Mouse (Mus musculus): ENCODE measurements at regions not wholly inside any gene's neighbourhood (a gene's known extent, or its start where the extent isn't known, plus 50 kb on each side); places are given as distances from the start of the nearest gene placed in this dataset.
"Not testable (repeated sequence)": the region's sequence is repeated elsewhere in the genome, so short reads cannot be mapped to it uniquely, and the experiment has no call there.

DNA sequence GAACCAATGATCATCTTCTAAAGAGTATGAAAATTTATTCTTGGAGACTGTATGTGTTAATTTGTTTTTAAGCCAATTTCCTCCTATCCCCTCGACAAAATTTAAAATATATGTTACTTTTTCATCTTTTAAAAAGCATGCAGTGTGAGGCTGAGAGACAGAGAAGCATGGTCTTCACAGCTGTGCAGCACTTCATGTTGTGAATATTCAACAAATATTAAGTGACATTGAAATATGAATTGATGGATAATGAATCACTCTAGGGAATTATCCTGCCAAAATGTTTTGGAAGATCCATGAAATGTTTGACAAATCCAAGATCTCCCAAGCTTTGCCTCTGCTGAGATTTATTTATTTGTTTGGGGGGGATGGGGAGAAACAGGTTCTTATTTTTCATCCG, 233.9 kb upstream of the Gm11146 start:
- no peak for DNase-seq

DNA sequence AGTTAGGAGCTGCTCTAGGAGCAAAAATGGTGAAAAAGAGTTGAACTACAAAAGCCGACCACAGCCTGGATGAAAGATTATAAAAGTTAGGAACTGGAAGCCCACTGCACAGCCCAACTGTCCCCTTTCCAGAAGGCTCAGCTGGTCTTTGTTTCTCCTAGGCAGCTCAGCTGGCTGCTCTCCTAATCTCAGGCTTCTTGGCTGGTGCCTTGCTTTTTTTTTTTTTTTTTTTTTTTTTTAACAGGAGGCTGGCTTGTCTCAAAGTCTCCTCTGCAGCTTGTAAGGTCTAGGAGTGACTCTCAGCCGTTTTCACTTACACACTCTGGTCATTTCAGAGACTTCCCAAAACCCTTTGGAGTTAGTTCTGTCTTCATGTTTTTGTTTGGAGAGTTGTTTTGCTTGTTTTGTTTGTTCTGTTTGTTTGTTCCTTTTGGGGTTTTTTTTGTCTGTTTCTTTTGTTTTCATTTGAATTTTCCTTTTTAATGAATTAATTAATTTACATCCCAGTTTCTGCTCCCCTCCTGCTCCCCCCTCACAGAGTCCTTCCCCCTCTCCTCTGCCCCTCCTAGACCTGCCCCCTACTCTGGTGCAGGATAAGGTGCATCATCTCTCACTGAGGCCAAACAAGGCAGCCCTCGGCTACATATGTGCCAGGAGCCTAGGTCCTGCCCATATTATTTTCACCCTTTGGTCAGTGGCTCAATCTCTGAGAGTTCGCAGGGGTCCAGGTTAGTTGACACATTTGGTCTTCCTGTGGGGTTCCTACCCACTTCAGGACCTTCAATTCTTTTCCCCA, 225.6 kb upstream of the Gm11146 start:
- no peak for DNase-seq

DNA sequence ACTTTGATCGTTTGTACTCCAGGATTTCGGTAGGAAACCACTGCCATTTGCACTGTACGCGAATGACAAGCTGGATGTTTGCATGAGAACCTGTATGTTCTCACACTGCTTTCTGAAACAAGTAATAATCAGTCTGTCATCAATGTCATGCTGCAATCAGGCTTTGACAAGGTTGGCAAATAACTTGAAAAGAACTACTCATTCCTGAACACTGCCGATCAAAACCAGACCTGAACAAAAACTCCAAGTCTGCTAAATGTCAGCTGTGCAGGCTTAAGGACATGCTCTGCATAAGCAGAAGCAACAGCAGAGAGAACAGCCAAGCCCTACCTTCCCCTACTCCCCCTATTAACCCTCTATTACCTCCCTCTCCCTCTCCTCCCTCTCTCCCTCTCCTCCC, 197.8 kb upstream of the Gm11146 start:
- DNase-seq = no peak

DNA sequence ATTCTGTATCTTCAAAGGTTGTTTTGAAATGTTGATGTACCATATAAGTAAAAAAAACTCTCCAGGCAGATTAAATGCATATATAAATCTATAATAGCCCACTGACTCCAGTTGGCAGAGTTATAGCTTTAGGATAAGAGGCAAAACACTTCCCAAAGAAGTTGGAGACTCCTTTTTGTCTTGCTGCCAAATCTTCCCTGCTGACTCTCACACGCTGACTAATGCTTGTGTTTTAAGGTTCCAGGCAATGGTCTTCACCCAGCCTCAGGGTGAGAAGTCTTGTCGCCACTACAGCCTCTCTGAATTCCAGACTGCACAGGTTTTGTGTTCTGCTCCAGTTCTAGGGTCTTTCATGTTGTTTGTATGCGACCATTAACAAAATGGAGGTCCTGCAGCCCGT, 195.0 kb upstream of the Gm11146 start:
- no peak for DNase-seq

DNA sequence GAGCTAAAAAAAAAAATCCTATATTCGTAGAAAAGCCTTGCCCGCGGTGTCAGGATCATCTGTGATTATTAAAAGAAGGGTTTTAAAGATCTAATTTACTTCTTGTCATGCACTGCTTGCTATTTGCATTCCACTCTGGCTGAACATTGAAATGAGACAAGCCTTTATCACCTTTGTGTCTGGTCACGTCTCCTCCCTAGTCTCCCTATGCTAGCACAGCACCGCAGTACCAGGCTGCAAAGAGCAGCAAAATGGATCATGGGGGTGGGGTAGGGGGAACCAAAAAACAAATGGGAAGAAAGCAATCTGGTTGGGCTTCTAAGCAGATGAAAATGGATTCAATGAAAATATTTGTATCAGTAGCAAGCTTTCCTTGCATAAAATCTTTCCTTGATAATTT, 187.8 kb upstream of the Gm11146 start:
- no peak for DNase-seq

DNA sequence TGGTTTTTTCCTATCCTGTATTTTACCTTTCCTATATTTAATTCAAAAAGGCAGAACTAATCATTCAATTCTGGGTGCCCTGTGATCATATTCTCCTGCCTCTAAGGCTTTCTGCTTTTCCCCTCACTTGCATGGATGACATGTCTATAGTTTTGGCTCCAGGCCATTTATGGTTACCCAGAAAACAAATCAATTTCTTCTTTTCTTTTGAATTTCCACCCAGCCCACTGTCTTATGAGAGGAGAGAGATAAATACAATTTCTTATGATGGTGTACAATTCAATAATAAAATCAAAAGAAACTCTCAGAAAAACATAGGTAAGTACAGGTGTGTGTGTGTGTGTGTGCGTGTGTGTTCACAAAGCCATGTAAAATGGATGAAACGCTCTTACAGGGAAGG, 187.3 kb upstream of the Gm11146 start:
- DNase-seq = no peak

DNA sequence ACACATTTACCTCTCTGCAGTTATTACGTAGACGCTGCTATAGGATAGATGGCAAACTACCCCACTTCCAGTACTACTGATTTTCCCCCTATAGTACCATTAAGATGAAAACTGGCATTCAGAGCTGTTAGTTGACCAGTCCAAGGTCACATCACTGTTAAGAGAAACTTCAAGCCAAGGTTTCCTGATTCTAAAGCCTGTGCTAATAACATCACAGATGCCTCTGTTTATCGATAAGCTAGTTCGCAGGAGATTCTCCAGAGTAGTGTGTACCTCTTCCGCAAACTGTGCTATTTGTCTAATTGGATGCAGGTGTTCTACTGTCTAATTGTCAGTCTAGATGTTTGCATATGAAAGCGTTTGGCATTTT, 186.9 kb upstream of the Gm11146 start:
- no peak for DNase-seq

DNA sequence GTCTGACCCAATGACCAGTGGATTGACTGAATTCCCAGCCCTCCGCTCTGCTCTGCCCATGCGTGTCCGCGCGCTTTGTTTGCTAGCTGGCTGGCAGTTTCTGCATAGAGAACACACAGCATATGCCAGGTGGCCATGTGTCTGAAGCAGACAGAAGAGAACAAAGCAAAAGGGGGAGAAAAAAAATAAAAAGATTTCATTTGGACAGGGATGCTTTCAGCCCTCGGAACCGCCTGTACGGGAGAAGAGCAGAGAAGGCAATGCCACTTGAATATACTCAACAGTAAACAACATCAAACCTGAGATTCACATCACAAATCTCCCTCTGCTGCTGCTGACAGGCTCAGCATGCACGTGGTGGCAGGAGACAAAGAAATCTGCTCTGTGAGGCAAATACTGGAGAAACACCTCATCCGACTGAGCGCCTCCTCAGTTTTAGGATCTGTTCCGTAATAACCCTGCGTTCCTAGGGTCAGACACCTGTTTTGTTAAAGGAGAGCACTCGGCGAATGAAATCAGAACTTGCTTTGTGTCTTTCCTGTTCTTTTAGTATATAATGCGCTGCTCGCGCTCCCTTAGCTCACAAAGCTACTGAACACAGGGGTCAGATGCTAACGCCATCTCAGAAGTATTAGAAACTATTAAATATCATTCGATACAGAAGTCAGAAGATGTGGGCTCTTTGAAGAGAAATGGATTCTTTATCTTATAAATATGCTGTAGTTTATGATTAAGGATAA, 186.3 kb upstream of the Gm11146 start:
- no peak for DNase-seq

DNA sequence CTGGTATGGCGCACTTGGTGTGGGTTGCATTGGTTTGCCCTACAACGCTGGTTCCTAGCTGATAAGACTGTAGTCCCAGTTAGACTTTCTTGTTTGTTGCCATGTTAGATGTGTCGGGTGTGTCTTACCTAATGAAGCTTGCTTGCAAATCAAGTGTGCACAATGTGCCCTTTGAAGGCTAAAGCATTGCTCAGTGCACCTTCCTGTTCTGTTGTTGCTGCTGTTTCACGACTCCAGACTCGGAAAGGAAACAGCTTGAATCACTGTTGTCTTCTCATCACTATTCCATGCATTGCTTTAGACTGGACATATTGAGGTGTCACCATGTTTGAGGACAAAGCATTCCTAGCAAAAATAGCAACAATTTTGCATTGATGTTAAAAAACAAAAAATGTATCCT, 185.1 kb upstream of the Gm11146 start:
- DNase-seq = no peak

DNA sequence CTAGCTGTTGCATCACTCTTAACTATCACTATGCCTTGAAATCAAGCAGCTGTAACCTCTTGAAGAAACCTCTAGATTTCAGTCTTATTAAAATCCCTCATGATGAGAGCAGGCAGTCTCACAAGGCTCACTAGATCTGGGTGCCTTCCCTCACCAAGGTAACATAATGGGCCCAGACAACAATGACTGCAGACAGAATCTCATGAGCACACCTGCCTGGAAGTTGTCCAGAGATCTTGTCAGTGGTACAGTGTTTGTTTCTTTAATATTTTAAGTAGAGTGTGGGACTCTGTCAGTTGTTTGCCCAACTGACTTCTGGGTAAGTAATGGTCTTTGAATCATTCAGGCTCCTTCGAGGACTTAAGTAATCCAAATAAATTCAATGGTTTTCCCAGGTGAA, 177.1 kb upstream of the Gm11146 start:
- no peak for DNase-seq

DNA sequence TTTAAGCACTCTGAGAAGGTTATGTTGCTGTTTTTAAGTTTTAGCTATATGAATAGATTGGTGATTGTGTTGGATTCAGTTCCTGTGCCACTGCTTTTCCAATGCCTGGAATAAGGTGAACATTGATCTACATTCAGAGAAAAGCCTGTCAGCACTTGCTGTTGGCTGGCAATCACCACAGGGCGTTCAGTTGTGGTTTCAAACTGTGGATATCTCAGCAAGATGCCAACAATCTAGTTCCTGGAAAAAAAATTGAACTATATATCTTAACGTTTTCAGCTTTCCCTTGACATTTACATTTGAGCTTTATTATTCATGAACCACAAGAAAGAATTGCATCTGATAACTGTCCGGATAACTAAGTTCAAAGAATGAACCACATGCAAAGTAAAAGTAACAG, 170.2 kb upstream of the Gm11146 start:
- no peak for DNase-seq

DNA sequence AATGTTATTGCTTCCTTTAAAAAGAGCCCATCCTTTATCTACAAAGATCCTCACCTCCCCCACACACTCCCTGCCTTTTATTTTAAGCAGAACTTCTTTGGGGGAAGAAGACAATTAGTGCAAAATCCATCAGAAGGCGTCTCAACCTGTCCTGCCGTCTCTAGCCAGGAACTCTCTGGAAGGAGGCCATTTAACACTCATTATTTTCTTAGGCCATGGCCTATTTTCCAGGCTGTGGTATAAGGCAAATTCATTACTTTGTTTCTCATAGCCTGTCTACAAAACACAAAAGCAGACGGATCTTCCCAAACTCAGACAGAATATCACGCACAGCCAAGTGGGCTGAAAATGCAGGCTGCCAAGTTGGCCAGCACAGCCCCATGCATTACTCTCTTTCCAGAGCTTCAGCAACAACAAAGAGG, 159.0 kb upstream of the Gm11146 start:
- DNase-seq = no peak

DNA sequence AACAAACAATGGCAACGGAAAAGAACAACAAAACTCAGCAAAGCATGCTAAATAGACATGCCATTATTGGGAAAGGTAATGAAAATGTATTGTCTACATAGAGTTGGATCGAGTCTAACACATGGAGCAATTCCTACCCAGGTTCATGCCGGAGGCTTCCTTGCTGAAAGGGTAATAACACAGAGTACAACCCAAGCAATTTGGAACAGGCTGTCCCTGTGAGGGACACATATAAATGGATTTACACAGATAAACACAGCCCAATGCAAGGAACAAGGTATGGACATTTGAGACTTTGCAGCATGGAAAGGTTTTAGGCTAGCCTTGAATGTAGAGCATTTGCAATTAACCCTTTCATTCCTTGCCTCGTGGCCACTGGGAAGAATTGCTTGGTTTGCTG, 158.6 kb upstream of the Gm11146 start:
- DNase-seq = no peak

DNA sequence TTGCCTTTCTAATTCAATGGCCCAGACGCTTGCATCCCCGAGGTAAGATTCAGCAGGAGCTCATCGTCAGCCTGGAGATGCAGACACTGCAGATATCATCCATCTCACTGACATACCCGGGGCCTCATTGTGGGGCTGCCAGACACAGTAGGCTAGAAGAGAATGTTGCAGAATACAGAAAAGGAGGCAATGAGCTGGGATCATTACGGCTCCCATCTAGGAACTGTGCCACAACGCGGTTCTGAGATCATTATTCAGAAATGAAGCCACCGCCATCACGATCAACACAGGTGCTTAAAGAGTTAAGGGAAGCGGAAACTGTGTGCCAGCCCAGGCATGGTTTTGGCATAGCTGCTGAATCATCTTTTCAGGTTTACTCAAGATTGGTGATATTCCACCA, 158.1 kb upstream of the Gm11146 start:
- DNase-seq = no peak

DNA sequence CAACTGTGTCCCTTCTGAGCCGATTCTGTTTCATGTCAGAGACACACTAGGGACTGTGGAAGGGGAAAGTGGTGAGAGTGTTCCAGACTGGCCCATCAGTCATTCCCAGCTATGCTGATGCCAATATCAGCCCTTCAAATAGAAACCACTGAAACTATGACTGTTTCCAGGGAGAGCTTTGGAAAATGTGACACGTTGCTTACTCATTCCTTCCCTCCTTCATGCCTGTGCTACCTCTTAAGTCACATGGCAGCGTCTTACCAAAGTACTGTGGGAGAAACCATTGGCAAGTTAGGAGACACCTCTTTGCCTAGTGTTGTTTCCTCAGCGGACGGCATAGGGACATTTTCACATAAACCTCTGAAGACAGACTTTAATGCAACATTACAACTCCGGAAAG, 153.0 kb upstream of the Gm11146 start:
- no peak for DNase-seq

DNA sequence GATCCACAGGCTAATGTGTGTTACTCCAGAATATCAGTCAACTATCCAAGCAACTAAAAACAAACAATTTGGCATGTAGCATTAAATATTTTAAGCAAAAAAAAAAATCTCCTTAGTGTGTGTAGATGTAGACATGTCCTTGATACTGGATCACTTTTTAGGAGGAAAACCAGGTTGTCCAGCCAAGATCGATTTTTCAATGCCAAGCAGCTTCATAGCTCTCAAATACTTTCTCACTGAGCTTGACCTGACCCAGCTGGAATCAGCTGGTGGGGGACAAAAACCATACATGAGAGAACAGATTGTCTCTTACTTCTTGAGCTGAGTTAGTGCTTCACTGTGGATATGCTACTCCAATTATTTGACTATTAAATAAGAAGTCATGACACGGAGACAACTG, 147.6 kb upstream of the Gm11146 start:
- no peak for DNase-seq

DNA sequence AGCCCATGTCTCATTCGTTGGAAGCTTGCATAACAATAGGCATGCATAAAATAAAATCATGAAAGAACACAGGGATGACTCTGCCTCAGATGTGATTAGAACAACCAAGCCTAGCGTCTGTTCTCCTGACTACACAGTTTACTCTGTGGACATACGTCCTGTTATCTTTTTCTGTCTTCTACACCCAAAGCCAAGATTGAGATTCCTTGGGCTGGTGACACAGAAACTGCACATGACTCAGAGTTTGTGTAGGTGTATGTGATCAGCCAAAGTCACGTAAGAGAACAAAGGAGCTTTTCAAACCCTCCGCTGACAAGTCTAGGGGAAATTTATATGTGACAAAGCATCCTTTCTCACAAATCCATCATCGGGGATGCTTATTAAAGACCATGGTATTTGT, 141.9 kb upstream of the Gm11146 start:
- no peak for DNase-seq

DNA sequence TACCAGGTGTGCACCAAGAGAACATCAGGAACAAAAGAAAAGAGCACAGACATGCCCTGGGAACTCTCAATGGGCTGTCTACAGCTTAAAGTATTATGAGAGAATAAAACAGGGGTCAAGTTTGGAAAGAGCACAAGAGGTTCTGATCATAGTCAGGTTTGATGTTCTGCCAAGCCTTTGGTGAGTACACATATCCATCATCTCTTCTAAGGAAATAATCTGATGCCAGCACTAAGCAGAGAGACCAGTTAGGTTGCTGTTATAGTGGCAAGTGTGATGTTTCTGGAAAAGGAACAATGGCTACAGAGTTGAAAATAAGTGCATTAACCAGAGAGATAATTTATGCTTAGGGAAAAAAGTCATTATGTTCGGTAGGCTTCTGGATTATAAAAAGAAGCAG, 136.9 kb upstream of the Gm11146 start:
- DNase-seq = no peak

DNA sequence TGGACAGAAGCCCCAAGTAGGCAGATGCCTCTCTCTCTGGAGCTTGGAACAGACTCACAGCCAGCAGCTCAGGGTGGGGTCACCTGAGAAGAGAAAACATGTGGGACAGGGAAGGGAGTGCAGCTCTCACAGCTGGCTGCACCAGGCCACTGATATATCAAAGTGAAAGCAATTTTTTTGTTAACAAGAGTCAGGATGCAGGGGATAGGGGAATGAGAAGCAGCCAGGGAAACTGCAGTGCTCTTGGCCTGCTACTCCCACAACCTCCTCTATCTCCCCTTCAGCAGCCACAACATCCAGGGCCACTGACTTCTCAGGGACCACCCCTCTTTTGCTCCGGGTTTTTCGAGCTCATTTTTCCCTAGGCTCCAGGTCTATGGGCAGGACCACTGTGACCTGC, 117.5 kb upstream of the Gm11146 start:
- no peak for DNase-seq

DNA sequence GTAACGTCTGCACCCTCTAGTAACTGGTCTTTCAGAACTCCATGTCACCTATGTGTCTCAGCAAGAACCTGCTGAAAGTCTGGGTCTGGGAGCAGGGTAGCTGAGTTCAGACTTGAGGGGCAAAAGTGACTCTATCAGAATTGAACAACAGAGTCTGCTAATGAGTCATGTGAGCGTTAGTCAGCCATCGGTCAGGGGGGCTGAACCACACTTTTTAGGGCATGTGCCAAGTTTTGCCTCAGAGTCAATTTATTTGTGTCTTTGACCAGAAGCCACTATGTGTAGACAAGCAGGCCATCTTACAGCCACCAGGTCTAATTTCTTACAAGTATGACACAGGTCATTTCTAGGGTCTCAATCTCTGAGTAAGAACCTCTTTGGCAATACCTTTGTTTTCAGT, 115.9 kb upstream of the Gm11146 start:
- not testable (repeated sequence) for DNase-seq

DNA sequence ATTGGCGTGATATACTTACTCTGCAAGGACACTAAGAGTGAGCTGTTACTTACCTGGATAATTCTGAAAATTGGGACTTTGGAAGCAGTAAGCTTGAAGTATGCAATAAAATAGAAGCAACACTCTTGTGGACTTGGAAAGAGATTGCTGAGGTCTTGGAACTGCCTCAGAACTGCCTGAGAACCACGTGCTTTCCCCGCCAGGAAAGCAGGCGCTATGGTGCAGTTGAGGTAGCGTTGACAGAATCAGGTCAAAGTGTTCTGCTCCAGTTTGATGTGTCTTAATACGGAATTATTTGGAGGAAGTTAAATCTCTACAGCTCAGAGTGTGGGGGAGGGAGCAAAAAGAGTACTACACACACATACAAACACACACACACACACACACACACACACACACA, 102.8 kb upstream of the Gm11146 start:
- DNase-seq = no peak

DNA sequence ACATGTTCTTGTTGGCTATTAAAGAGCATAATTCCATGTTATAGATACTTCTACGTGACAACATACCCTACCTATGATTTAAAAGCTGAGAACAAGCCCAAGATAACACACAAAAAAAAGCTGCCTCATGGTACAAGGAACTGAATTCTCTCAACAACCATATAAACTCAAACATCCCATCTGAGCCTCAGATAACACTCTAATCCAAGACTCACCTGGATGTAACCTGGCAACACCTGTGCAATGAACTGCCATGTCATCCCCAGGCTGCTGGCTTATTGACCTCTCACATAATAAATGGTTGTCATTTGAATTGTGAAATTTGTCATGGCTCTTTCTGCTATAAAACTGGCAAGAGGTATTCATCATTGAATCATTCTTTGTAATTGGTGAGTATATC, 93.5 kb upstream of the Gm11146 start:
- DNase-seq = no peak

DNA sequence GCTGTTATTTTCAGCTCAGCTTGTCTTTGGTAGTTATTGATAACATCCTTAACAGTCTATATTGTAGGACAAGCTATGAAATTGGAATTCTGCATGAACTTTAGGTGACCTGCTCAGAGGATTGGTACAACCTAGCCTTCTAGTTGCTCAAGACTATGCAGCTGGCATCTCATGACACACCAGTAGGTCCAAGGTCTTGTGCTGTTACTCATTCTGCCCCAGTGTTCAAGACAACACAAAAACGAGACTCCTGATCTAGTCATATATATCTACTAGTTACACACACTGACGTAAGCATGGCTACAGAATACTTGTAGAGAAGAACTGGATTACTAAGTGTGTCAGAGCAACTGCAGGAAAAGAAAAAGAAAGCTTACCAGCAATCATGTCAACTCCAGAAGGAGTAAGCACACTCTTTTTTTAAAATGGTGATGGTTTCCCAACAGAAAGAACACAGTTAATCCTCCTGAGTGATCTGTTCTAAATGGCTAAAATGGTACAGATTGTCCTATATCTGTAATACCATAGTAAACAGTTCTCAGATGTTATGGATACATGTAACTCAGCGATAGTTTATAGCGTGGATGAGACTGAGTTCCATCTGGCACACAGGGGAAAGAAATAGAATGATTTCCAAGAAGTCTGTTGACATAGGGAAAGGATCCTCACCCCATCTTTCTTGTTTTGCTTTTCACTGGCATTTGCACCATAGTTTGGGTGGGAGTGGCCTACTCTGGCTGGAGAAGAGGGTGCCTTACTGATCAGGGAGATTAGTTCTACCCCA, 85.4 kb upstream of the Gm11146 start:
- DNase-seq = no peak

DNA sequence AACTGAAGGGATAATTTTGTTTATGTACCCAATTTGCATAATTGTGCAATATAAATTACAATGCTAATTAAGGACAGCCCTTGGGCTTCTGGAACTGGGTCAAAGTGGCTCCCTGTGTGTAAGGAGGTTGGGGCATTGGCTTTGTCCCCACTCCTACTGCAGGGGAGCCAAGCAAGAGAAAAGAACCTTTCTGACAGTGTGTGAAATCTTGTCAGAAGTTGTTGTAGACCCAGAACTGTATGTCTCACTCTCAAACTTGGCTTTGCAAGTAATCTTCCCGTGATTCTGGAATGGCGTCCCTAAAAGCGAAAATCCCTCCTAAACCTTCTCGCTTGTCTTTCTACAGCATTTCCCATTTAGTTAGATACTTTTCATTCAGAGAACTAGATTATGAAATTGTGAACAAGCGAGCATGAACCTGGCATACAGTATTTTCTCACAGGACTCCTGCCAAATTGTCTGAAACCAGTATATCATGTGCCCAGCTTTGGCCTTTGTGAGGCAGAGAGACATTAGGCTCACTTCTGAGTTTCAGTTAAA, 83.8 kb upstream of the Gm11146 start:
- DNase-seq = no peak
